Mouse (Mus musculus): ENCODE results near the gene Olfr222. TPM values are rescaled to one million over a fixed set of nuclear protein-coding genes. Genes with fewer than 3 reads are reported as not detected.
A peak's percentile ranks its signal among the peaks of the same experiment; 100 is the strongest.

Gene Olfr222
- polyA plus RNA-seq, 1 experiment = not detected

GRCm38 (mm10) chr11:59593189-59593588 is 17.2 kb upstream of the Olfr222 start, which contains the start of gene Olfr223:
Gene Olfr223, minus strand, starts transcription at chr11:59593289.
- TF ChIP-seq POLR2A (IDR thresholded peaks at IDR 0.05; ENCODE audit: borderline replicate concordance, low read depth, low read length) = no peak
- Histone ChIP-seq H3K4me3 (ENCODE audit: insufficient read depth, low read length) (no peak within 1 kb of the TSS), H3K4me1 (ENCODE audit: control insufficient read depth, insufficient read depth, low read length) (no peaks in the 10 kb centered on the region), H3K27ac (ENCODE audit: insufficient read depth, low read depth, low read length) (no peak within 1 kb of the TSS)

GRCm38 (mm10) chr11:59589496-59589895 is 13.5 kb upstream of the Olfr222 start:
- no peak for TF ChIP-seq POLR2A (IDR thresholded peaks at IDR 0.05; ENCODE audit: borderline replicate concordance, low read depth, low read length)
- TF ChIP-seq CTCF (IDR thresholded peaks at IDR 0.05; ENCODE audit: low read depth, low read length) = no peak
- H3K4me3 ChIP-seq (ENCODE audit: insufficient read depth, low read length) = no peak overlapping the region
- H3K27ac ChIP-seq (ENCODE audit: insufficient read depth, low read depth, low read length) = no peak overlapping the region
- H3K4me1 ChIP-seq (ENCODE audit: control insufficient read depth, insufficient read depth, low read length) = no peaks in the 10 kb centered on the region

GRCm38 (mm10) chr11:59584539-59584938 is 8.5 kb upstream of the Olfr222 start:
- TF ChIP-seq POLR2A (IDR thresholded peaks at IDR 0.05; ENCODE audit: borderline replicate concordance, low read depth, low read length) = no peak
- no peak for TF ChIP-seq CTCF (IDR thresholded peaks at IDR 0.05; ENCODE audit: low read depth, low read length)
- H3K4me3 ChIP-seq (ENCODE audit: insufficient read depth, low read length) = no peak overlapping the region
- H3K27ac ChIP-seq (ENCODE audit: insufficient read depth, low read depth, low read length) = no peak overlapping the region
- H3K4me1 ChIP-seq (ENCODE audit: control insufficient read depth, insufficient read depth, low read length) = no peaks in the 10 kb centered on the region

GRCm38 (mm10) chr11:59575726-59576125 is 309 bp downstream of the Olfr222 start:
- TF ChIP-seq POLR2A (IDR thresholded peaks at IDR 0.05; ENCODE audit: borderline replicate concordance, low read depth, low read length) (no peak), CTCF (IDR thresholded peaks at IDR 0.05; ENCODE audit: low read depth, low read length) (no peak)
- H3K27ac ChIP-seq (ENCODE audit: insufficient read depth, low read depth, low read length) = no peak overlapping the region
- peaks cover 15% of the 10 kb centered on the region for H3K4me1 ChIP-seq (ENCODE audit: control insufficient read depth, insufficient read depth, low read length)
- no peak overlapping the region for H3K4me3 ChIP-seq (ENCODE audit: insufficient read depth, low read length)

- no peaks in the 10 kb centered on the region for H3K4me1 ChIP-seq (ENCODE audit: control insufficient read depth, insufficient read depth, low read length)
- TF ChIP-seq CTCF (IDR thresholded peaks at IDR 0.05; ENCODE audit: low read depth, low read length) = peak; percentile 71; the same call in 1 of the 2 replicates
- TF ChIP-seq POLR2A (IDR thresholded peaks at IDR 0.05; ENCODE audit: borderline replicate concordance, low read depth, low read length) = no peak
- H3K4me3 ChIP-seq (ENCODE audit: insufficient read depth, low read length) = no peak overlapping the region
- no peak overlapping the region for H3K27ac ChIP-seq (ENCODE audit: insufficient read depth, low read depth, low read length)
These were observed 6.7 kb downstream of the Olfr222 start for GRCm38 (mm10) chr11:59569306-59569705.

- H3K4me1 ChIP-seq (ENCODE audit: control insufficient read depth, insufficient read depth, low read length) = peaks cover 27% of the 10 kb centered on the region
- TF ChIP-seq POLR2A (IDR thresholded peaks at IDR 0.05; ENCODE audit: borderline replicate concordance, low read depth, low read length) = no peak
- no peak for TF ChIP-seq CTCF (IDR thresholded peaks at IDR 0.05; ENCODE audit: low read depth, low read length)
- no peak overlapping the region for H3K27ac ChIP-seq (ENCODE audit: insufficient read depth, low read depth, low read length)
- H3K4me3 ChIP-seq (ENCODE audit: insufficient read depth, low read length) = no peak overlapping the region
These were observed 13.2 kb downstream of the Olfr222 start for GRCm38 (mm10) chr11:59562837-59563236.

- no peak for TF ChIP-seq CTCF (IDR thresholded peaks at IDR 0.05; ENCODE audit: low read depth, low read length)
- no peak for TF ChIP-seq POLR2A (IDR thresholded peaks at IDR 0.05; ENCODE audit: borderline replicate concordance, low read depth, low read length)
- Histone ChIP-seq H3K4me3 (ENCODE audit: insufficient read depth, low read length) (no peak overlapping the region), H3K4me1 (ENCODE audit: control insufficient read depth, insufficient read depth, low read length) (peaks cover 29% of the 10 kb centered on the region), H3K27ac (ENCODE audit: insufficient read depth, low read depth, low read length) (no peak overlapping the region)
These were observed 13.7 kb downstream of the Olfr222 start for GRCm38 (mm10) chr11:59562336-59562735.

- Histone ChIP-seq H3K27ac (ENCODE audit: insufficient read depth, low read depth, low read length) (no peak overlapping the region), H3K4me3 (ENCODE audit: insufficient read depth, low read length) (no peak overlapping the region)
- TF ChIP-seq POLR2A (IDR thresholded peaks at IDR 0.05; ENCODE audit: borderline replicate concordance, low read depth, low read length) (no peak), CTCF (IDR thresholded peaks at IDR 0.05; ENCODE audit: low read depth, low read length) (no peak)
These were observed 15.1 kb downstream of the Olfr222 start for GRCm38 (mm10) chr11:59560906-59561305.

GRCm38 (mm10) chr11:59554535-59554934 is 21.5 kb downstream of the Olfr222 start:
- Histone ChIP-seq H3K4me3 (ENCODE audit: insufficient read depth, low read length) (0 out of 2 replicates have a peak overlapping the region, but pooled peaks have one; percentile 4), H3K4me1 (ENCODE audit: control insufficient read depth, insufficient read depth, low read length) (peaks cover 59% of the 10 kb centered on the region), H3K27ac (ENCODE audit: insufficient read depth, low read depth, low read length) (peak overlapping the region; percentile 43)
- TF ChIP-seq POLR2A (IDR thresholded peaks at IDR 0.05; ENCODE audit: borderline replicate concordance, low read depth, low read length) = no peak
- no peak for TF ChIP-seq CTCF (IDR thresholded peaks at IDR 0.05; ENCODE audit: low read depth, low read length)

More at GRCm38 (mm10) chr11:59560906-59561305, 15.1 kb downstream of the Olfr222 start:
- peaks cover 33% of the 10 kb centered on the region for H3K4me1 ChIP-seq (ENCODE audit: control insufficient read depth, insufficient read depth, low read length)

- no peak overlapping the region for H3K4me3 ChIP-seq (ENCODE audit: insufficient read depth, low read length)
- TF ChIP-seq POLR2A (IDR thresholded peaks at IDR 0.05; ENCODE audit: borderline replicate concordance, low read depth, low read length) = no peak
- TF ChIP-seq CTCF (IDR thresholded peaks at IDR 0.05; ENCODE audit: low read depth, low read length) = no peak
- H3K27ac ChIP-seq (ENCODE audit: insufficient read depth, low read depth, low read length) = peak overlapping the region; percentile 43
- H3K4me1 ChIP-seq (ENCODE audit: control insufficient read depth, insufficient read depth, low read length) = peaks cover 59% of the 10 kb centered on the region
These were observed 21.9 kb downstream of the Olfr222 start for GRCm38 (mm10) chr11:59554127-59554526.

GRCm38 (mm10) chr11:59544005-59544404 is 32.0 kb downstream of the Olfr222 start:
- Histone ChIP-seq H3K4me1 (ENCODE audit: control insufficient read depth, insufficient read depth, low read length) (peaks cover 44% of the 10 kb centered on the region), H3K4me3 (ENCODE audit: insufficient read depth, low read length) (peak overlapping the region; percentile 62), H3K27ac (ENCODE audit: insufficient read depth, low read depth, low read length) (peak overlapping the region; percentile 98)
- no peak for TF ChIP-seq POLR2A (IDR thresholded peaks at IDR 0.05; ENCODE audit: borderline replicate concordance, low read depth, low read length)
- no peak for TF ChIP-seq CTCF (IDR thresholded peaks at IDR 0.05; ENCODE audit: low read depth, low read length)

Measured in bone marrow macrophage, adult 2 months (primary cell).